Mouse (Mus musculus): Measurements from ENCODE around the gene Slc2a4. TPM values are rescaled to one million over a fixed set of nuclear protein-coding genes. Genes with fewer than 3 reads are reported as not detected.
"Not testable (repeated sequence)": the region's sequence is repeated elsewhere in the genome, so short reads cannot be mapped to it uniquely, and the experiment has no call there.

Slc2a4 gene
- polyA plus RNA-seq, 1 experiment from 2014 or later, result 12.8 TPM

DNA sequence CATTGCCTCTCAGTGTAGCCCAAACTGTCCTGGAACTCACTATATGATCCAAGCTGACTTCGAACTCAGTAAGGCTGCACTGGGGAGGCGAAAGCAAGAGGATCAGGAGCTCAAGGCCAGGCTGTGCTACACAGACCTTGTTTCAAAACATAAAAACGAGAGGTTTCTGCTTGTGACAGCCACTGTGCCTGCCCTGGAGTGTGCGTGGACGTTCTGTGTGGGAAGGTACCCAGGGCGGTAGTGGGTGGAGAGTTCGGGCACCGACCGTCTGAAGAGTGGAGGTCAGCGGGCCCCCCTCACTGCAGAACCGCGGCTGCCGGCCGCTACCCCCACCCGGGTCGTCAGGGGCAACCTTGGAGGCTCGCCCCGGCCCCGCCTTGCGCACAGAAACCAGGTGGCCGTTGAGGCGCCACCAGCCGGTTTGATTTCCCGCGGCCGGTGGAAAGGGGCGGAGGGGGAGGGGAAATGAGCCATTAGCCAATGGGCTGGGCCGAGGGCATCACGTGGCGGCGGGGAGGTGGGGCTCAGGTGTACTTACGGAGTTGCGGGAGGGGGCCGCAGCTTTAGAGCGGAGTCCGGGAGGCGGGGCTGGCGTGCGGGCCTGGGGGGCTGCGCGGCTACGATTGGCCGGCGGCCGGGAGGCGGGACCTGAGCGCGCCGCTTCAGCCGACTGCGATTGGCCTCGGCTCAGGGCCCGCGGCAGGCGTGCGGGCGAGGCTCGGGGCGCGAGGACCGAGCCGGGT, 12.7 kb downstream of the Slc2a4 start, which contains the start of gene Ybx2:
Gene Ybx2 (plus strand): TSS at position 660 of the 743 bp plus-strand sequence.
- peak within 1 kb of the TSS; percentile 72 for H3K4me3 ChIP-seq
- peaks cover 62% of the 10 kb centered on the region for H3K27me3 ChIP-seq (ENCODE audit: low read depth, poor library complexity, severe bottlenecking)
- H3K36me3 ChIP-seq, result no peaks in the 10 kb centered on the region
- peak within 1 kb of the TSS; percentile 84 for H3K27ac ChIP-seq (replicated peaks)
- H3K9me3 ChIP-seq (replicated peaks), result no peaks in the 10 kb centered on the region
- peaks cover 43% of the 10 kb centered on the region for H3K4me1 ChIP-seq
- peak; percentile 90 for DNase-seq (ENCODE audit: low spot score)
- 1% methylated on average over 62 of the region's 62 CpGs for WGBS

DNA sequence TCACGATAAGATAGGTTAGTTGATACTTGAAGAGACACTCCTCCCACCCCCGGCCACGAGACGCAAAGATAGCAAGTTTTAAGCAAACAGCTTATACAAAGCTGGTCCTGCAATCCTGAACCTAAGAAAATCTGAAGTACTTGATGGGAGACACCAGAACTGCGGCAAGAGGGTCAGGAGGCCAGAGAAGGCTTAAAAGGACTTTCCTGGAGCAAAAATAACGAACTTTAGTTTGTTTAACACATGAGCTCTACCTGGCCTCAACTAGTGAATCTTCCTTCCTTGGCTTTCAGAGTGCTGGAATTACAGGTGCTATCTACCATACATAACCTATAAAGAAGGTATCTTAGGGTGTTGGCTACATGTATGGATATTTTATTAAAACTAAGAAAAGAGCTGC, 13.3 kb downstream of the Slc2a4 start:
- H3K27ac ChIP-seq (replicated peaks), result no peak overlapping the region
- WGBS, result 20% methylated on average over 6 of the region's 6 CpGs
- H3K36me3 ChIP-seq, result no peaks in the 10 kb centered on the region
- peaks cover 43% of the 10 kb centered on the region for H3K4me1 ChIP-seq
- H3K27me3 ChIP-seq (ENCODE audit: low read depth, poor library complexity, severe bottlenecking), result peaks cover 56% of the 10 kb centered on the region
- peak overlapping the region; percentile 72 for H3K4me3 ChIP-seq
- DNase-seq (ENCODE audit: low spot score), result no peak
- H3K9me3 ChIP-seq (replicated peaks), result no peaks in the 10 kb centered on the region

DNA sequence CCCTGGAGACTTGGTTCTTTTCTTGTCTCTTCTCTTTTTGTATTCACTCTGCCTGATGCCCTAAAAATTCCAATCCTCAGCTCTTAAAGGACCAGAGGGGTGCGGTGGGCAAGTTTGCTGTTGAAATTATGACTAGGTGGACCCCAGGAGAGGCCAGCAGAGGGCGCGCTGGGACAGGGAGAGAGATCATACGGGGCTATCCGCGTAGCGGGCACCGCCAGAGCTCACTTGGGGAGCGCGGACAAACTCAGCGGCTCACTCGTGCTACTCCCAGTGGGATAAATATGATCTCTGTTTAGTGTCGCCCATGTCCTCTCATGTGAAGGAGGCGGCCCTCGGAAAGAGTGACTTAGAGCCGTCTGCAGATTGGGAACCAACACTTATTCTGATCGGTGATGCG, 13.8 kb downstream of the Slc2a4 start:
- H3K4me3 ChIP-seq, result peak overlapping the region; percentile 72
- no peaks in the 10 kb centered on the region for H3K36me3 ChIP-seq
- peak; percentile 94 for DNase-seq (ENCODE audit: low spot score)
- peaks cover 51% of the 10 kb centered on the region for H3K27me3 ChIP-seq (ENCODE audit: low read depth, poor library complexity, severe bottlenecking)
- H3K4me1 ChIP-seq, result peaks cover 43% of the 10 kb centered on the region
- H3K27ac ChIP-seq (replicated peaks), result no peak overlapping the region
- no peaks in the 10 kb centered on the region for H3K9me3 ChIP-seq (replicated peaks)
- WGBS, result 1% methylated on average over 18 of the region's 18 CpGs

DNA sequence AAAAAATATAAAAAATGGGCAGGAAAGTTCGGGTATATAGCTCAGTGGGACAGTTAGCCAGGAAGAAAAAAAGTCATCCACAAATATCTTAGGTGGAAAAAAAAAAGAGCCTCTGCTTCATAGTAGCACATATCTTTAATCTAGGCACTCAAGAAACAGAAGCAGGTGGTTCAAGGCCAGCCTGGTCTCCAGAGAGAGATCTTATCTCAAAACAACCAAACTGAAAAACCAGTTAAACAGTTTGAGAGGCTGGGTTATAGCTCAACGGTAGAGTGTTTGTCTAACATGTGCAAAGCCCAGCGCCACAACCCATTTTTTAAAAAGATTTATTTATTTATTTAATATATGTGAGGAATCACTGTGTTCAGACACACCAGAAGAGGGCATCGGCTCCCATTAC, 14.9 kb downstream of the Slc2a4 start:
- DNase-seq (ENCODE audit: low spot score), result no peak
- Histone ChIP-seq H3K27me3 (ENCODE audit: low read depth, poor library complexity, severe bottlenecking) (peaks cover 40% of the 10 kb centered on the region), H3K36me3 (no peaks in the 10 kb centered on the region), H3K4me3 (no peak overlapping the region), H3K9me3 (replicated peaks) (no peaks in the 10 kb centered on the region), H3K27ac (replicated peaks) (no peak overlapping the region), H3K4me1 (peaks cover 38% of the 10 kb centered on the region)
- 82% methylated on average over 4 of the region's 4 CpGs for WGBS

DNA sequence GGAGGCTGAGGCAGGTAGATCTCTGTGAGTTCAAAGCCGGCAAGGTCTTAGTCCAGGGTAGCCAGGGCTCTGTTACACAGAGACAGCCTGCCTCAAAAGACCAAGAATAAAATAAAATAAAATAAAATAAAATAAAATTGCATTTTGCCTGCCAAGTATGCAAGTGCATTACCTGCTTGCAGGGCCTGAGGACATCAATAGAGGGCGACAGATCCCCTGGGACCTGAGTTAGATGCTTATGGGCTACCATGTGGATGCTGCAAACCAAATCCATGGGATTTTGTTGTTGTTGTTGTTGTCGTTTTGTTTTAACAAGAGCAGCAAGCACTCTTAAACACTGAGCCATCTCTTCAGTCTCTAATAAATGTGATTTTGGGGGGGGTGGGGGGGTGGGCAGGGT, 15.7 kb downstream of the Slc2a4 start:
- no peak overlapping the region for H3K27ac ChIP-seq (replicated peaks)
- WGBS, result 38% methylated on average over 3 of the region's 3 CpGs
- H3K9me3 ChIP-seq (replicated peaks), result no peaks in the 10 kb centered on the region
- DNase-seq (ENCODE audit: low spot score), result no peak
- peaks cover 34% of the 10 kb centered on the region for H3K4me1 ChIP-seq
- H3K27me3 ChIP-seq (ENCODE audit: low read depth, poor library complexity, severe bottlenecking), result peaks cover 32% of the 10 kb centered on the region
- H3K4me3 ChIP-seq, result no peak overlapping the region
- no peaks in the 10 kb centered on the region for H3K36me3 ChIP-seq

DNA sequence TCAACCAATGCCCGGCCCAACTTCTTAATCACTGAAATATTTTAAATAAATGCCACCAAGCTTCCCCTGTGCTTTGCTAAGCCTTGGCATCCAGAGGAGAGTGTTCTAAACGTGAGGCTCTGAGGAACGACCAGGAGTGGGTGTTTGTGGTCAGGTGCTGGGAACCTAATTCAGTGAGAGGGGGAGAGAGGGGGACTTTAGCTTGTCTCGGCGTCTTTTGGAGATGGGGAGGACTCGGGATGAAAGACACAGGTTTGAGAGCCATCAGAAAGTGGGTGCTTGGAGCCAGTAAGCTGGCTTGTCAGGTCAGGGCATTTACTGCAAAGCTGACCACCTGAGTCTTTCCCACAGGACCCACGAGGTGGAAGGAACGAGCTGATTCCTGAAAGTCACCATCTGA, 16.2 kb downstream of the Slc2a4 start:
- 74% methylated on average over 8 of the region's 8 CpGs for WGBS
- DNase-seq (ENCODE audit: low spot score), result no peak
- no peaks in the 10 kb centered on the region for H3K9me3 ChIP-seq (replicated peaks)
- H3K4me3 ChIP-seq, result no peak overlapping the region
- no peak overlapping the region for H3K27ac ChIP-seq (replicated peaks)
- peaks cover 27% of the 10 kb centered on the region for H3K27me3 ChIP-seq (ENCODE audit: low read depth, poor library complexity, severe bottlenecking)
- no peaks in the 10 kb centered on the region for H3K36me3 ChIP-seq
- H3K4me1 ChIP-seq, result peaks cover 29% of the 10 kb centered on the region

DNA sequence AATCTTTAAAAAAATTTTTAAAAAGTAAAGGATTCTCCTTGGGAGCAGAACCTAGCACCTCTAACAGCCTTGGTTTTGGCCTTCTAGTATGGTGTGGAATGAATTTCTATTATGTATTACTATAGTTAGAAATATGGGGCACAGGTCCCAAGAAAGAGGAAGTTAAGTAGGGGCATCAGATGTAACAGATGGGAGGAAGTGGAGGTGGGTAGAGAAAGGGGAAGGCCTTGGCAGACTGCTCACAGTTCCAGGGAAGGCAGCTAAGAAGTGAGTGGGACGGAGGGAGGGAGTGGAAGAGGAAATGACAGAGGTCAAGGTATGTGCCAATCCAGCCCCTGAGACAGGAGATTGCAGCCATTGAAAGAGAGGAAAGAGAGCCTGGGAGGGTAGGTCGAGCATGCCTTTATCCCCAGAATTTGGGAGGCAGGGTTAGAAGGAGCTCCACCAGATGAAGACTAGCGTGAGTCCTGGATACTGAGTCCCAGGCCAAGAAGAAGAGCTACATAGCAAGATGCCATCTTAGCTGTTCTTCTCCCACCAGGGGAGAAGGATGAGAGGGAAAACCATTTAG, 16.9 kb downstream of the Slc2a4 start:
- Histone ChIP-seq H3K36me3 (no peaks in the 10 kb centered on the region), H3K27me3 (ENCODE audit: low read depth, poor library complexity, severe bottlenecking) (peaks cover 20% of the 10 kb centered on the region), H3K4me3 (no peak overlapping the region), H3K27ac (replicated peaks) (no peak overlapping the region), H3K9me3 (replicated peaks) (no peaks in the 10 kb centered on the region), H3K4me1 (peaks cover 22% of the 10 kb centered on the region)
- no peak for DNase-seq (ENCODE audit: low spot score)
- WGBS, result 80% methylated on average over 3 of the region's 3 CpGs

DNA sequence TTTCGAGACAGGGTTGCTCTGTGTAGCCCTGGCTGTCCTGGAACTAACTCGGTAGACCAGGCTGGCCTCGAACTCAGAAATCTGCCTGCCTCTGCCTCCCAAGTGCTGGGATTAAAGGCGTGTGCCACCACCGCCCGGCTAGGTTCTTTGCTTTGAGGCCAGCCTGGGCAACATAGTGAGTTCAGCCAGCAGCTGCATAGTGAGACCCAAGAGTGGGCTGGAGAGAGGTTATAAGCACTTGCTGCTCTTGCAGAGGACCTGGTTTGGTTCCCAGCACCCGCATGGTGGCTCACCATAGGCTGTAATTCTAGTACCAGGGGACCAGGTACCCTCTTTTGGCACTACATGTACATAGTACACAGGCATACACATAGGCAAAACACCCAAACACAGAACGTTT, 17.8 kb downstream of the Slc2a4 start:
- not testable (repeated sequence) for H3K9me3 ChIP-seq (replicated peaks); H3K27ac ChIP-seq (replicated peaks); H3K4me3 ChIP-seq; H3K36me3 ChIP-seq; DNase-seq (ENCODE audit: low spot score)
- Histone ChIP-seq H3K27me3 (ENCODE audit: low read depth, poor library complexity, severe bottlenecking) (peaks cover 11% of the 10 kb centered on the region), H3K4me1 (peaks cover 13% of the 10 kb centered on the region)
- WGBS, result 89% methylated on average over 8 of the region's 8 CpGs

DNA sequence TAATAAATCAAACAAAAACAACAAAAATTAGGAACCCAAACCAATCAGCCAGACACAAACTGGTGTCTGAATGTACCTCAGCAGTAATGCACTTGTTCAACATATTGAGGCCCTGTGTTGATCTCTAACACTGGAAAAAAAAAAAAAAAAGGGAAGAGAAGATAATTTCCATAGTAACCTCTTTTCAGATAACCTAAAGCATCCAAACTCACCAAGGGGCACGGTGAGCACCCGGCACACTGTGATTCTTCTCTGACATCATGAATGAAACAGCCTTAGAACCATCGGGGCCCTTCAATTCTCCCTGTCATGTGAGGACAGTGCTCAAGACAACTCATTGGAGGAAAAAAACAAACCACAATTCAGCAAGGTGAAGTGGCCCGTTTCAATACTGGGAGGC, 18.3 kb downstream of the Slc2a4 start:
- no peak for DNase-seq (ENCODE audit: low spot score)
- Histone ChIP-seq H3K27me3 (ENCODE audit: low read depth, poor library complexity, severe bottlenecking) (peaks cover 6% of the 10 kb centered on the region), H3K4me3 (no peak overlapping the region), H3K9me3 (replicated peaks) (no peaks in the 10 kb centered on the region), H3K27ac (replicated peaks) (no peak overlapping the region), H3K36me3 (no peaks in the 10 kb centered on the region), H3K4me1 (peaks cover 10% of the 10 kb centered on the region; the same call in 1 of the 2 replicates)
- 94% methylated on average over 4 of the region's 4 CpGs for WGBS

DNA sequence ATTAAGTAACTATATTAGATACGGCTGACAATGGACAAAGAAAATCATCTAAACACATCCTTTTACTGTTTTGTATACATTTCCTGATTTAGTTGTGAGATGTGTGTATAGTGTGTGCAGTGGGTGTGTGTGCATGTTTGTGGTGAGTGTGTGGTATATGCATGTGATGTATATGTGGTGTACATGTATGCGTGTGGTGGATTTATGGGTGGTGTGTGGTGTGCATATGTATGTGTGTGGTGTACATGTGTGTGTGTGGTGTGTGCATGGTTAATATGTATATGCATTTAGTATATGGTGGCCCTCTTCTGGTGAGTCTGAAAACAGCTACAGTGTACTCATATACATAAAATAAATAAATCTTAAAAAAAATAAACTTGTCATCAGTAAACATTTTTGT, 20.5 kb downstream of the Slc2a4 start:
- no peaks in the 10 kb centered on the region for H3K9me3 ChIP-seq (replicated peaks)
- no peaks in the 10 kb centered on the region for H3K27me3 ChIP-seq (ENCODE audit: low read depth, poor library complexity, severe bottlenecking)
- H3K4me1 ChIP-seq, result peaks cover 6% of the 10 kb centered on the region
- no peaks in the 10 kb centered on the region for H3K36me3 ChIP-seq
- 96% methylated on average over 2 of the region's 2 CpGs for WGBS
- no peak overlapping the region for H3K4me3 ChIP-seq
- no peak for DNase-seq (ENCODE audit: low spot score)
- no peak overlapping the region for H3K27ac ChIP-seq (replicated peaks)

DNA sequence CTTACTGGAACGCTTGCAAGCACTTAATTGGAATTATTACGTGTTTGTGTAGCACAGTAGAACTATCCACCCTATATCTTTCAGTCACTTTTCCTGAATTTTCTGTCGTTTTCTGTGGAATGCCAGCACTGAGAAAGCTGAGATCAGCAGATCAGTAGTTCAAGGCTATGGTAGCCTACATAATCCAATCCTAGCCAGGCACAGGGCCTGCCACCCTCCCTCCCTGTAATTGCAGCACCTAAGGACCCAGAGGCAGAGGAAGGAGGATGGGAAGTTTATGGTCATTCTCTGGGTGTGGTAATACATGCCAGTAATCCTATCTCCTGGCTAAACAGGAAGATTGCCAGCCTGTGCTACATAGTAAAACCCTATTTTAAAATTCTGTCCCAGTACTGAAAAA, 25.2 kb downstream of the Slc2a4 start:
- H3K27me3 ChIP-seq (ENCODE audit: low read depth, poor library complexity, severe bottlenecking), result no peaks in the 10 kb centered on the region
- H3K4me3 ChIP-seq, result peak overlapping the region; percentile 99
- peaks cover 19% of the 10 kb centered on the region for H3K36me3 ChIP-seq
- peaks cover 32% of the 10 kb centered on the region for H3K4me1 ChIP-seq
- whole genome bisulfite sequencing, result 69% methylated on average over 3 of the region's 3 CpGs
- H3K9me3 ChIP-seq (replicated peaks), result no peaks in the 10 kb centered on the region
- DNase-seq (ENCODE audit: low spot score), result no peak
- peak overlapping the region; percentile 99 for H3K27ac ChIP-seq (replicated peaks)

DNA sequence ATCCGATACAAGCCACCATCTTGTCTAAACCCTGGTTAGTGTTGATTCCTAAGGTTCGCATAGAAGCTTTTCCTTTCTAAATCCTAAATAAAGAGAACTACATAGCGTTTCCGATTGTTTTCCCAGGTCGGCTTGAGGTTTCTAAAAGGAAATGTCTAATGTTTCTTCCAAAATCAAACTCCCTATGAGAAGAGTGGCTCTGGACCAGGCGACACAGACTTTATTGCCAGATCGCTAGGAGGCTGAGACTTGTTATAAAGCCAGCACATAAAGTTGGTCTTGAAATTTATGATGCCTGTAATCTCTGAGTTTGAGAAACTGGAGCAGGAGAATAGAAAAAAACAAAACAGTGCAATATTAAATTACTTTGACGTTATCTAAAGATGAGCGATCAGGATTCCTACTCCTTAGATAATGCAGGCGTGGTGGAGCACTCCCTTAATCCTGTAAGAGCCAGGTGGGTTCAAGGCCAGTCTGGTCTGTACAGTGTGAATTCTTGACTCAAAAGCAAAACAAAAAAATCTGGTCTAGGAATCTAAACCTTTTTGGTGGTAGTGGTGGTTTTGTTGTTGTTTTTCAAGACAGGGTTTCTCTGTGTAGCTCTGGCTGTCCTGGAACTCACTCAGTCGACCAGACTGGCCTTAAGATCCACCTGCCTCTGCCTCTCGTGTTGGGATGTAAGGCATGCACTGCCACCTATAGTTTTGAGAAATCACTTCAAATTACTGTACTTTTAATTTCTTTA, 25.8 kb downstream of the Slc2a4 start:
- Histone ChIP-seq H3K4me1 (peaks cover 36% of the 10 kb centered on the region), H3K36me3 (peaks cover 26% of the 10 kb centered on the region), H3K27me3 (ENCODE audit: low read depth, poor library complexity, severe bottlenecking) (no peaks in the 10 kb centered on the region), H3K27ac (replicated peaks) (peak overlapping the region; percentile 99), H3K9me3 (replicated peaks) (no peaks in the 10 kb centered on the region), H3K4me3 (peak overlapping the region; percentile 99)
- 5% methylated on average over 12 of the region's 12 CpGs for WGBS
- no peak for DNase-seq (ENCODE audit: low spot score)
